Mouse (Mus musculus) CH12.LX (cell line): Measurements from ENCODE around the gene Tmem147.

Experiments used
- CTCF ChIP-seq, 2 experiments: IDR thresholded peaks in 1 of 2; conservative IDR thresholded peaks in 1 of 2; 2 replicates each; pipeline ENCODE4 v1.5.1; 2011 to 2012; ENCODE audit warnings: low read depth in 2 of 2, low read length in 2 of 2, improper control_type of control experiment in 1 of 2, inconsistent platforms in 1 of 2, mild to moderate bottlenecking in 1 of 2, moderate library complexity in 1 of 2
- EP300 ChIP-seq: IDR thresholded peaks from 2 replicates; pipeline ENCODE4 v1.6.1; 2011; ENCODE audit warnings: low read length, improper control_type of control experiment
- JUND ChIP-seq: conservative IDR thresholded peaks from 2 replicates; pipeline ENCODE4 v1.6.1; 2011; ENCODE audit warnings: low read depth, low read length, improper control_type of control experiment
- MAZ ChIP-seq: IDR thresholded peaks from 2 replicates; pipeline ENCODE4 v1.6.1; 2012; ENCODE audit warnings: low read depth, mild to moderate bottlenecking, inconsistent platforms, low read length, improper control_type of control experiment, moderate library complexity
- NRF1 ChIP-seq: IDR thresholded peaks from 2 replicates; pipeline ENCODE4 v1.6.1; 2014; ENCODE audit warnings: low read depth, mild to moderate bottlenecking, inconsistent platforms, low read length, improper control_type of control experiment, moderate library complexity
- POLR2A ChIP-seq: IDR thresholded peaks from 2 replicates; pipeline ENCODE4 v1.6.1; 2011; ENCODE audit warnings: low read depth, mild to moderate bottlenecking, improper control_type of control experiment, low read length
- POLR2AphosphoS2 ChIP-seq: IDR thresholded peaks from 2 replicates; pipeline ENCODE4 v1.6.1; 2011; ENCODE audit warnings: low read depth, low read length, improper control_type of control experiment
- SMC3 ChIP-seq: IDR thresholded peaks from 2 replicates; pipeline ENCODE4 v1.6.1; 2011; ENCODE audit warnings: low read depth, low read length, improper control_type of control experiment
- UBTF ChIP-seq: IDR thresholded peaks from 2 replicates; pipeline ENCODE4 v1.6.1; 2012; ENCODE audit warnings: low read depth, mild to moderate bottlenecking, inconsistent platforms, low read length, improper control_type of control experiment, moderate library complexity
- ZNF384 ChIP-seq: IDR thresholded peaks from 2 replicates; pipeline ENCODE4 v1.6.1; 2012; ENCODE audit warnings: low read depth, low read length, improper control_type of control experiment, inconsistent platforms

DNA sequence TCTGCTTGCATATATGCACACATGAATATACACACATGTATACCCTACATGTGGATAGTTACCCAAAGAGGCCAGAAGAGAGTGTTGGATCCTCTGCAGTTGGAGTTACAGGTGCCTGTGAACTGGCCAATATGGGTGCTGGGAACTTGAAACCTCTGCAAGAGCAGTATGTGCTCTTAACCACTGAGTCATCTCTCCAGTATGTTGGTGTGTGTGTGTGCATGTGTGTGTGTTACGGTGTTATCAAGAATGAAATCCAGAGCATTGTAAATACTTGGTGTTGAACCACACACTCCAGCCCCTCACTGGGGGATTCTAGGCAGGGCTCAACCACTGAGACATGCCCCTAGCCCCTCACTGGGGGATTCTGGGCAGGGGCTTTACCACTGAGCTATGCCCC is 21.9 kb downstream of the Tmem147 start:
- TF ChIP-seq CTCF (conservative IDR thresholded peaks at IDR 0.05 in 1 of 2, IDR thresholded peaks at IDR 0.05 in 1 of 2; ENCODE audit: low read depth in 2 of 2, low read length in 2 of 2) (no peak), POLR2A (no peak), SMC3 (no peak), NRF1 (no peak), EP300 (no peak), UBTF (no peak), ZNF384 (no peak), POLR2AphosphoS2 (no peak), MAZ (no peak), JUND (no peak)
